Mouse (Mus musculus): Measurements from ENCODE around the gene Zfp977.
A peak's percentile ranks its signal among the peaks of the same experiment; 100 is the strongest.
"Not testable (repeated sequence)": the region's sequence is repeated elsewhere in the genome, so short reads cannot be mapped to it uniquely, and the experiment has no call there.

Zfp977 gene

DNA sequence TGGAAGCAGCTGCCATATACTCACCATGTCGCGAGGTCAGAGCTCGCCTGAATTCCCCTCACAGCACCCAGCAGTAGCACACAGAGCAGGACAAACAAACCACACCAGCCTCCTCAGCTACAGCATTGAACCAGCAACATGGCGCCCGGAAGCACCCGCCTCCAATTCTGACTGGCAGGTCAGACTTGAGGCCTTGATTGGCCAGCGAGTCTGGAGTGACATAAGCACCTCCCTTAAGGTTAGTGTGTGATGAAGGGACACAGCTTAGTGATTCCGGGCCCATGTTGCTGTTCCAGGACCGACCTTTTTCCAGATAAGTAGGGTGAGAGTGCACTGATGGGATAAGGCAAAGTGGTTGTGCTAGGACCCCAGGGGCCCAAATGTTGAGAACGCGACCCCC lies at the start of gene Zfp977:
Zfp977 (minus strand) TSS at position 135 of the 400 bp plus-strand sequence.
- not testable (repeated sequence) for DNase-seq (ENCODE audit: low read depth)

GRCm38 (mm10) chr7:42631031-42631430 lies 38.7 kb upstream of the Zfp977 start:
- not testable (repeated sequence) for DNase-seq (ENCODE audit: low read depth)

GRCm38 (mm10) chr7:42595666-42596065 lies 3.3 kb upstream of the Zfp977 start:
- peak; percentile 1 for DNase-seq (ENCODE audit: low read depth)

- DNase-seq (ENCODE audit: low read depth): not testable (repeated sequence)
These were observed 1.0 kb downstream of the Zfp977 start for GRCm38 (mm10) chr7:42591311-42591710.

DNA sequence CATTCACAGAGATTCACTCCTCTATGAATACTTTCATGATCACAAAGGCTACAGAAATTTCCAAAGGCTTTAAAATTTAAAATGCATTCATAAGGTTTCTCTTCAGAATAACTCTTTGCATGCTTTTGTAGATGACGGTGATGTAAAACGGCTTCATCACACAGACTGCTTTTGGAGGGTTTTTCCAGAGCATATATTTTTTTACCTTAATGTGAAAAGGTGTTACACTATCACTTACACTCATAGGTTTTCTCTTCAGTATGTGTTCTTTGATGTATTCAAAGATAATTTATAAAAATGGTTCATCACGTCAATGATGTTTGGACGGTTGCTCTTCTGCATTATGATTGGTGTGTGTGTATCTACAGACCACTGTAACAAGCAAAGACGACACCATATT lies 13.9 kb downstream of the Zfp977 start, which contains the start of gene Gm21028:
Gm21028 (minus strand) TSS at position 101 of the 400 bp plus-strand sequence.
- no peak for DNase-seq (ENCODE audit: low read depth)

- DNase-seq (ENCODE audit: low read depth): no peak
These were observed 40.6 kb downstream of the Zfp977 start for GRCm38 (mm10) chr7:42551766-42552165.
